Mouse (Mus musculus): ENCODE measurements around the gene Rxra. TPM values are rescaled to one million over a fixed set of nuclear protein-coding genes. Genes with fewer than 3 reads are reported as not detected.

The Rxra gene
- total RNA-seq, 4 experiments from 2014 or later = 51.3 to 64.4 (median 56.7) TPM

DNA sequence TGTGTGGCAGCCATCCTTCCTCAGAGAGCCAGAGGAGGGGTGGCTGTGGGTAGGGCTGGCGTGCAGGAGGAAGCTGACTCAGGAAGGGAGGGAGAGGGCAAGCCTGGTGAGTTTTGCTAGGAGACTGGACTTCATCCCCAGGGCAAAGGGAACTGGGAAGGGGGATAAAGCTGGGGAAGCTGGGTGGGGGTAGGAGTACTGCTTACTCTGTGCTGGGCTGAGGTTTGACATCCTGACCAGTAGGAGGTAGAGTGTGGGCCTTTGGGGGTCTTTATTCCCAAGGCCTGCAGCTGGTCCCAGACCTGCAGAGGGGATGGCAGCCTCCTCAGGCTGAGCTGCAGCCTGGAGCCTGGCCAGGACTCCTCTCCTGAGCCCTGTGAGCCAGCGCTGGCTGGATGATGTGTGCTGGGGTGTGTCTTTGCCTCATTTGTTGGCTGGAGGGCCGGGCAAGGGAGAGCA, 4.6 kb upstream of the Rxra start:
- DNase-seq = no peak

DNA sequence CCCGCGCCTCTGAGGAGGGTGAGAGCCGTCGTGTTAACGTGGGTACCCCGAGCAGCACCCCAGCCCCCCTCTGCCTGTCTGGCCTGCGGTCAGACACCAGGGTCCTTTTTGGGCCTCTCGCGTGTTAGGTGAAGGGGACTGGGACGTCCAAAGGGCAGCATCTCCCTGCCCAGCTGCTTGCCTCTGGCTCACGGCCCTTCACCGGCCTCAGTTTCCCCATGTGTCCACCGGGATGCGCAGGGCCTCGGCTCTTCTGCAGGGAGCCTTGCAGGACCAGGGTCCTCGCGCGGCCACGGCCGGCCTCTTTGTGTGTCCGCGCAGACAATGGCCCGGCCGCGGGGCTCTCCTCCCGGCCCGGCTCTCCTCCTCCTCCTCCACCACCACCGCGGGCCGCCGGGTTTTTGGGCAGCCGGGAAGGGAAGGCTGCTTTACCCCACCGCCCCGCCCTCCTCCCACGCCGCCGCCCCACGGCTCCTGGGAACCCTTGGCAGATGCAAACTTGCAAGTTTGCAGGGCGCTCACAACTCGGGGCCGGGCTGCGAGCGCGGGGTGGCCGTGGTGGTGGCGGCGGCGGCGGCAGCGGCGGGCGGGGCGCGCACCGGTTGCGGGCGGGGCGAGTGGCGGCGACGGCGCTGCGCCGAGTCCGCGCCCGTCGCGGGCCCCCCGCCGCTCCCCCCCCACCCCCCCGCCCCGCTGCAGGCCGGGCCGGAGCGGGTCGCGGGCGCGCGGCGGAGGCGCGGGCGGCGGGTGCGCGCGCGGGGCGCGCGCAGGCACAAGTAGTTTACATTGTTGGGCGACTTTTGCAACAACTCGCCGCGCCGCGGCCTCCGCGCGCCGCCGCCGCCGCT, 462 bp downstream of the Rxra start:
- peak; percentile 61 for DNase-seq

DNA sequence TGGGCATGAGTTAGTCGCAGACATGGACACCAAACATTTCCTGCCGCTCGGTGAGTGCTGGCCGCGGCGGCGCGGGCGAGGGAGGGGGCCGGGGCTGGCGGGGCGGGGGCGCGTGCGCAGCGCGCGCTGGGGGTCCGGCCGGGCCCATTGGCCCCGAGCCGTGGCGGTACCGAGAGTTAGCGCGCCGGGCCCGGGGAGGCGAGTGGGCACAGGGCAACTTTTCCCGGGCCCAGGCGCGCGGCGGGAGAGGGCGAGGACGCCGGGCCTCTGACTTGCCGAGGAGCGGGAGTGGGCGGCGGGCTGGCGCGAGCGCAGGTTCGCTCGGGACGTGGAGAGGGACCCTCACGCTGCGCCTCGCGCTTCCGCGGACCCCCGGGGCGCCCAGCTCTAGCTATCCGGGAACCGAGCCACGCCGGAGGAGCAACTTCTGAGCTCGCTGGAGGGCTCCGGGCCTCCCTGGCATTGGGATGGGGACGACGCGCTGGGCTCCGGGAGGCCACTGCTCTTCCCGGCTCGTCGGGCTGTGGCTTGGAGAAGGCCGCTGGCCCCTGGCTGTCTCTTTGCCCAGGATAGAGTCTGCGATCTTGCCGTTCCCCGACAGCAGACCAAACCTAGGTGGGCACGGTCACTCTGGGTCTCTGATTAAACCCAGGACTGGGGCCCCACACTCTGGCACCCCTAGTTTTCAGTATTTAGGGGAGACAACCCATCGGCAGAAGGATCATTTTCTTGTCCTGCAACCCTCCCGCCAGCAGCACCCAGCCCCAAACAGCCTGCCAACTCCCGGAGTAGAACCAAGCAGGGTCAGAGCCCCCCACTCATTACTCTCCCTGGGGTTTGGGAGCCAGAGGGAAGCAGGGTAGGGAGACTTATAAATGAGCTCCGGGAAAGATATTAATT, 1.4 kb downstream of the Rxra start:
- no peak for DNase-seq

DNA sequence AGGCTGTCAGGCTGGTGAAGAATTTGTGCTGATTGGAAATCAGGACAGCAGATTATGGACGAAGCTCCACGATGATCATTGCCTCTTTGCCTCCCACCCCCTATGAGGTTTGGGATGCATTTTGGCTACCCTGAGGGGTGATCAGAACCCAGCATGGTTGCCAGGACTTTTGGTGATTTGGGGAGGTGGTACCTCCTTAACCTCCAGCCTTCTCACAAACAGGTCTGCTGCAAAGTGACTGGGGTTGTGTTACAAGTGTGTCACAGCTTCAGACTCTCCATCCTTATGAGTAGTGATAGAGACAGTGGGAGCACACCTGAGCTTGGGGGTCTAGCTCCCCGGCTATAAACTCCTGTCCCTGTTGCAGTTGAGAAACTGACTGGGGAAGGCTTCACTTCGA, 2.1 kb downstream of the Rxra start:
- DNase-seq = no peak

DNA sequence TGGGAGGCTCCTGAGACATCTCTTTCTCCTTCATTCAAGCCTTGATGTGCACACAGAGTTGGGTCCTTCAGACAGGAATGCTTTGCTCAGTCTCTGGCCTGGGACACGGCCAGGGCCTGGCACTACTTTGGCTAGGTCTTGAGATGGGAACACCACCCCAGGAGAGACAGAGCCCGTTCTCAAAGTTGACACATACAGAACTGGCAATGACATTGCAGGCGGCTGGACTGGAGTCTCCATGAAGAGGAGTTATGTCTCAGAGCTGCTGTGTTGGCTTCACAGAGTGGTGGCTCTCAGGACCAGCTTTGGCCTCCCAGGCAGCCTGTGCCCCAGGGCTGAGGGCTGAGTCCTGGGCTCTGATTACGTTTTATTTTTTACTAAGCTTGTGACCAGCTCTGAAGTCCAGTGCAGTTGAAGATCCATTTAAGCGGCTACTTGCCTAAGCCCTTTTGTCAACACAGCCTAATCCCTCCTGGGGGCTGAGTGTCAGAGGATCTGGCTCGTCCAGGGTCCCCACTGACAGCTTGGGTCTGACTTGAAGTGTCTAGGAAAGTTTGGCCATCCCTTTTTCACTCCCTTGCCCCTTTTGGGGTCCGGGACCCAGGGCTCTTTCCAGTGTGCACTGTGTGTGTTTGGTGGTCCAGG, 2.7 kb downstream of the Rxra start:
- no peak for DNase-seq

DNA sequence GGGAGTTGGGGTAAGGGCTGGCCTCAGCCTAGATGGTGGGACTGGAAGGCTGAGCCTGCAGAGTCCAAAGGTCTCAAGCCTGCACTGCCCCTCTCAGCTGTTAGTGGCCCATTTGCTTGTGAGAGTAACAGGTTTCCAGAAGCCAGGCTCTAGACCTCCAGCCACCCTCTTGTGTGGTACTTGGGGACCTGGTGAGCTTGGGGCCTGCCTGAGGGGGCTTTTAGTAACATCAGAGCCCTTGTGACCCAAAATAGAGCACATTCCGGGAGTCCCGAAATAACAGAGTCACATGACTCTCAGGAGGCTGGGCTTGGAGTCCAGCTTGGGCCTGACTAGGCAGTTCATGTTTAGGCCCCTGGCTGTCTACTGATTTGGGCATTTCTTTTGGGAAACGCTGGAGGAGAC, 3.4 kb downstream of the Rxra start:
- DNase-seq = no peak

DNA sequence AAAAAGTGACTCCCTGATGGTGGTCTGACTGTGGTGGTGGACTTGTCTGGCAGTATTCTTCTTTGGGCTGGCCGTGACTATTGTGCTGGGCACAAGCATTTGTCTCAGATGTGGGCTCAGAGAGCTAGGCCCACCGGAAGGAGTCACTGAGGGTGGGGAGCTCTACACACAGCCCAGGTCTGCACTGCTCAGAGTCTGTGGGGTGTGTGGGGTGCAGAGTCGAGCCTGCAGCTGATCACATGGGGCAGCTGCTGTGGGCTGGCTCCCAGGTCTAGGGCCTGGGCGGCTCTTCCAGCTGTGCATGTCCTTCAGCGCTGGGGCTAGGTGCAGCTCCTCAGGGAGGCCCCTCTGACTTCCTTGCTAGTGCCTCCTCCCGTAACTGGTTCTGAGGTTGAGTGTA, 3.8 kb downstream of the Rxra start:
- no peak for DNase-seq

DNA sequence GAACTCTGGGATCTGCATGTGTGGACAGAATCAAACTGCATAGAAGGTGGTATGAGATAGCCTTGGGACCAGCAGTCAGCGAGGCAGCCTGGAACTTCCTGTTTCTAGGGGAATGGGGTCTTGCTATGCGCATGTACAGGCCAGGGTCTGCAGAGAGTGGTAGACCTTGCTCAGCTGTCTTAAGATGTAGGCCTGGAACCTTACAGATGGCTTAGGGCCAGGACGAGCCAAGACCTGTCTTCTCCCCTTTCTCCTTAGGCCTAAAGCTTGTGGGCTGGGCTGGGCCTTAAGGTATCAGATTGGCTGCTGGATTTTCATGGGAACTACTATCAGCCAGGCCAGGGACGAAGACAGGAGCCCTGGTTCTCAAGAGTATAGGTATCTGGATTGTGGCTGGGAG, 4.4 kb downstream of the Rxra start:
- no peak for DNase-seq

DNA sequence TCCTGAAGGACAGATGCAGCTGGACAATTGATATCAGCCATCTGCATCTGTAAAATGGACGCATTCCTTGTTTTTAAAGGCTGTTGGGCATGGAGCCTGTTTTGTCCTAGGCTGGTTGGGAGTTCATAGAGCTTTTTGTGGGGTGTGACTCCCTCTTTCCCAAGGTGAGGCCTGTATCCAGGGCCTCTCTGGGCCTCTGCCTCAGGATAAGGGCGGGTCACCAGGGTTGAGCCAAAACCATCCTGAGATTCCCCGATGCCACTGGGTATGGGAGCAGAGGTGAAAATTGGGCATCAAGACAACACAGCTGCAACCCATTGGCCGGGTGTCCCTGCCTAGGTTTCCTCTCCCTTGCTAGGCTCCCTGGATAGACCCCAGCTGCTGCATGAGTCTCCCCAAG, 5.2 kb downstream of the Rxra start:
- no peak for DNase-seq

DNA sequence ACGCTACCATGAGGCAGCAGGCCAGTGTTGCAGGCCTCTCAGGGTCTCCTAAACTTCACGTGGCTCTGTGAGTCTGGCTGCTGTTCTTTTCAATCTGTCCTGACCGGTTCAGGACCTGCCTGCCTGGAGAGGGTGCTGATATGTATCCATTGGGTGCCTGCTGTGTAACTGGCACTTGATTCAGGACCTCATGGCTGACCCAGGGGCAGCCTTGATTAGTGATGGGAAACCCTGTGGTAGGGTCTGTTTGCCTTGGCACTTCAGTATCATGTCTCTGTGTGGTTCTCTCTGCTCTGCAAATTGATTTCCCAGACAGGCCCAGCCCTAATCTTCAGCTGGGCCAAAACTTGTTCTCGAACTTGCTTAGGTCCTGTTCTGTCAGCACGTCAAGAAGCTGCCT, 5.9 kb downstream of the Rxra start:
- DNase-seq = no peak

DNA sequence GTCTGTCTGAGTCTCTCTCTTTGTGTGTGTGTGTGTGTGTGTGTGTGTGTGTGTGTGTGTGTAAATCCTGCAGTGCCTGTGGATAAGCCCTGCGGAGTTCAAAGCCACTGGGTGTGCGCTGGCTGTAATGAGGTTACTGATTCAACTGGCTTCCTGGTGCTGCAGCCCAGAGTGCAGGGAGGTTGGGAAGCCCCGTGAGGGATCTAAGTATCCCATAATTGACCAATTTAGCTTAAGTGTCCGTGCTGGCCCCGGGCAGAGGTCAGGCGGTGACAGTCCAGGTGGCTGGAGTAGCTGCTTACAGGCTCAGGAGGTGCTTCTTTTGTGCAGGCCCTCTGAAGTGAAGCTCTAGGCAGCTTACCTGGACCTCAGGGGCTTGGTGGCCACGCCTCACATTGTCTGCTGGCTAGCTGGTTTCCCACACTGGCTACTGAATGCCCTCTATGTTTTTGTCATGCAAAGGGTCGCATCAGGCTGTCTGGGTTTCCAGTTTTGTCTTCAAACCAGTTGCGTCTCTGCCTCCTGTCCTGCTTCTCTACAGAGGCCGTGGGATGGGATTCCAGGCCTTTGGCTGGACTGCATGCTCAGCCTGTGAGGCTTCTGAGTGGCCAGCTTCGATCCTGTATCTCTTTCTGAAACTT, 7.9 kb downstream of the Rxra start:
- no peak for DNase-seq

DNA sequence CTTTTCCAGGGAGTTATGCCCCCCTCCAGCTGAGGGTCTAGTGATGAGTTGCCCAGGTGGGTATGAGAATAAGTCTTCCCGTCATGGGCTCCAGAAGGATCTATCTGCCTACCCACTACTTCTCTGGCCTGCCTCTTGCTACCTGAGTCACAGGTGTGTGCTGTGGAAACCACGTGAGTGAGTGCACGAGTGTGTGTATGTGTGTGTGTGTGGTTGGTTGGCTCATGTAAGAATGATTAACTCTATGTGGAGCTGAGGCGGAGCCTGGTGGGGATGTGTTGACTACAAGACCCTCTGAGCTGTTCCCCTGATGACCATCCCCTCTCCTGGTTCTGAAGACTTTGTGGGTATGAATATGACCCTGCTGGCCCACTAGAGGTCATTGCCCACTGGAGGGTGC, 9.7 kb downstream of the Rxra start:
- no peak for DNase-seq

DNA sequence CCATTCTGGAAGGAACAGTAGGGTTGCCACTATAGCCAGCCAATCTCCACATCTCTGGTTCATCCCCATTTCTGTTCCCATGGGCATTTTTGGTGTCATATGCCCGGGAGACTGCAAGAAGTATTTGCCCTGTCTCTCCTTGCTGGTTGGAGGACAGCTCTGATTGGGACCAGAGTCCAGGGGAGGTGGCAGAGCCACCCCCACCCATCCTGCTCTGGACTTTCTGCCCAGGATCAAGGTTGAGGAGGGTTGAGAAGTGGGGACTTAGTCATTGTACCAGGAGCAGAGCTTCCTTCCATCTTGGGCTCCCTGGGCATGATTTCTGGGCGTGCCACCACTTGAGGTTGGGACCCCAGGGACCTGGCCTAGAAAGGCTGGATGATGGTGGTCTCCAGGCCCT, 10.1 kb downstream of the Rxra start:
- DNase-seq = no peak

DNA sequence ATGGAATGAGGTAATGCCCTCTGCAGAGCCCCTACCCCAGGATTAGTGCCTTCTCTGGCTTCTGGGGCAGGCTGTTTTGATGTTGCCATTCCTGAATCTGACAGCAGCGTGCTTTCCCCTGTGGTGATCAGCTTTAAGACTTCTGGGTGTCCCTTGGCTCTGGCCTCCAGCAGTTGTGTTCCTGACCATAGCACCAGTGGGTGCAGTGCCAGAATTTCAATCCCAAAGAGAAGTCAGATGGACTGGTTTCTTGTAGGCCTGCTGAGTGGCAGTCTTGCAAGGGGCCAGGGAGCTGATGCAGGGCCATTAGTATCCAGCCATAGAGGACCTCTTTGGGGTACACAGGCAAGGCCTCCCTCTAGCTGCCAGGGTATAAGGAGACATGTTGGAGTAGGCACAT, 10.8 kb downstream of the Rxra start:
- DNase-seq = no peak

DNA sequence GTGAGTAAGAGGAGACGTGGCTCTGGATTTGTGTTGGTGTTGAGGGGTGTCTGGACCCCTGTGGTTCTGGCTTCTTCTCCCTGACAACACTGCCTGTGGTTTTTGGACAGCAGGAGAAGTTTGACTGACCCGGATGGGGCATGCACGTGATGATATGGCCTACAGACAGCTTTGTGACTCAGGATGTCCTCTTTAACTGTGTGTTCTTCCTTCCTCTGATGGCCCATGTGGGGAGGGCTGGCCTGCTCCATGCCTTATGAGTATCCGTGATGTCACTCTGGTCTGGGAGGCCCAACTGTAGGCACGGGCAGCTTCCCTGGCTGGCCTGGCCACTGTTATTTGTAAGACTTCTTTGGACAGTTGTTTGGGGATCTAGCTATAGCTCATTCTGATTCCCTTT, 11.7 kb downstream of the Rxra start:
- DNase-seq = peak; percentile 41

DNA sequence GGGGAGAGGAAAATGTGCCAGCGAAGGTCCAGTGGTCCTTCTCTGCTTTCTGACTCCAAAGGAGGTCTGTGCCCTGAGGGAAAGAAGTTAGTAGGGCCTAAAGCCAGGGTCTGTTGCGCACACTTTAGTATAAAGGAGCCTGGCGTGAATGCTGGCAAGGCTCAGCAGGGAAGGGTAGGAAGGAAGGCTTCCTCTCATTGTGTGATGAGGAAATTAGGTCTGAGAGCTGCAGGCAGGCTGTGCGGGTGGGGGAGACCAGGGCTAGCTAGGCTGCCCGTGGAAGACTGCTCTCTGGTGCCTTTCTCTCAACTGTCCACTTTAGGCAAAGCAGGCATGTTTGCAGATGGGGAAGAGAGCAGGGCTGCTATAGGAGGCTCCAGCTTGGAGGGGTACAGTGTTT, 14.5 kb downstream of the Rxra start:
- no peak for DNase-seq

DNA sequence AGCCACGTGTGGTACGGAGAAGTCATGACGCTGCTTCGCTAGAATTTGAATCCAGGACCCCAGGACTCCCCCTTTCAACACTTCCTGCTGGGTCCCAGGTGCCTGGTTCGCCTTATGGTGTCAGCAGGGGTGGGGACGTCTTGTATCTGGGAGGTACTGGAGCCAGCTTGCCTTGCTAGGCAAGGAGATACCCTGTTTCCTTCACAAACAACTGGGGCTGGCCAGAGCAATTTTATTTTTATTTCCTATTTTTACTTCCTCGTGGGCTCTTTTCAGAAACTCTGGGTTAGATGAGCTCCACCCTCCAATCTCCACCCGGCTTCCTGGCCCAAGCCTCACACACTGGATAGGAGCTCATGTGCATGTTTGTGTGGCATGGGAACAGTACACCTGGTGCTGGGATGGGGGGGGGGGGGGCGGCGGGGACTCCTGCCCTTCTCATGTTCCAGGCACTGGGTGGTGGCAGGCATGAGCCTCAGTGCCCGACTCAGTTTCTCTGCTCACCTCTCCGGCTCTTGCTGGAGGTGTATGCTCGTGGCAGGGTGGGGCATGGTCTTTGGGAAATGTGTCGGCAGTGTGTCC, 15.0 kb downstream of the Rxra start:
- DNase-seq = no peak

DNA sequence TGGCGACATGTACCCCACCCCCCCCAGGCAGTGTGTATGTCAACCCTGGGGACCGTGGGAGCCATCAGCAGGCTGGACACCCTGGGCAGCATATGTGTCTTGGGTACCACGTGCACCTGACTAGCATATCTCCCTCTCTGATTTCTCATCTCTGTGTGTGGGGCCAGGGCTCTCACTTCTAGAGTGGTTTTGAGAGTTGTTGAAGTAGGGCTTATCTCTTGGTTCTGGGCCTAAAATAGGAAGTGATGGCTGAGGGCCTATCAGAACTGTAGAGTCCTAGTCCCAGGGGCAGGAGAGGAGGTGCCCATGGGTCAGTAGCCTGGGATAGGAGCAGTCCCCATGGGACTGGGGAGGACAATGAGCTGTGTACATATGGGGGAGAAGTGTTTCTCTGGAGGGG, 16.4 kb downstream of the Rxra start:
- no peak for DNase-seq

DNA sequence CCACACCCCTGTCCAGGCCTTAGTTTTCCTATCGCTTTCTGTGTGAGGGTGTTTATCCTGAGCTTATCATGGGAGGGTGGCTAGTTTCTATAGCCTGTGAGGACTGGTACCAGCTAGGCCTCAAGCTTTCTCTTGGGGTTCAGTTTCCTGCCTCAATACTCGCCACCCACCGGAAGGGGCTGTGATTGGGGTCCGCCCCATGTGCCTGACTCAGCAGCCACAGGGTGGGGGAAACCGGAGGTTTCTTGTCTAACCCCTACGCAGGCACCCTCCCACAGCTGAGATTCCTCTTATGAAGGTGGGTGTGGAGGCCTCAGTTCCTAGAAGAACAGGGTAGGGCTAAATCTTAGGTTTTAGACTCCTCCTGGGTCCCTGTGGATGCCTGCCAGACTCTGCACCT, 17.4 kb downstream of the Rxra start:
- no peak for DNase-seq

DNA sequence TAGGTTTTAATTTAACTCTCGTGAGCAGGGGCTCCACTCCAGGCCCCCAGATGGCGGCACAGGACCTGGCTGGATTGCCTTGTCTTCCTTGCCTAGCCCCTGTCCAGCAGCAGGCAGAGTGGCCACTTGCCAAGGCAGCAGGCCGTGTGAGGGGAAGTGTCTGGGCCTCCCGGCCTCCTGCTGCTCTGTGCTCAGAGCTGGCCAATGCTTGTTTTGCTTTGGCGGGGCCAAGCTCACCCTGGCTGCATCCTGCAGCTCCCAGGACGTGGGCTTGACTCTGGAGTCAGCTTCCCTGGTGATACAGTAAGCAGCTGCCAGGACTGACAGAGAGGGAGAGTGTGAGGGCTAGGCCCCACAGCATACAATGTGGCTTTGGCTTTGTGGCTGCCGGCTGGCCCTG, 23.3 kb downstream of the Rxra start:
- peak; percentile 53 for DNase-seq

DNA sequence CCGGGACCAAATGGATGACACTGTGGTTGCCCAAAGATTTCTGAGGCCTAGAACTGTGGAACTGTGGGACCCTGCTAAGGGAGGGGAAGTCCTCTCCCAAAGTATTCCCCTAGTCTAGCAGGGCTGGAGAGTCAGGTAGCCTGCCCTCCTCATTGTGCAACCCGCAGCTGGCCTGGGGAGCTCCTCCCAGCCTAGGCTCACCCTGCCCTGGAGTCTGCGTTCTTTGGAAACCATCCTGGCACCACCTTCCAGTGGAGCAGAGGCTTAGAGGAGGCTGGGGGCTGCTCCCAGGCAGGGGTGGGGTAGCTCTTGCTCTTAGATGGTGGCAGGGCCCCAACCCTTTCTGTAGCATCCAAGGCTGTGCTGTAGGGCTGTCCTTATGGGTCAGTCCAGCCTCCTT, 26.0 kb downstream of the Rxra start:
- DNase-seq = no peak
